Mouse (Mus musculus) limb, embryonic 15.5 days (tissue): ENCODE data around the gene Gm21915. TPM values are rescaled to one million over a fixed set of nuclear protein-coding genes. Genes with fewer than 3 reads are reported as not detected.

ENCODE experiments used
- polyA plus RNA-seq: library from polyadenylated mRNA; unstranded; fragments of >200 nt; fragmentation: Nextera tagmentation; extraction: Ambion mirVana; gene quantifications from 2 replicates; pipeline ENCODE4 v1.2.1, GENCODE M21; 2015

Gene Gm21915
- polyA plus RNA-seq, 1 experiment from 2014 or later, result not detected

Other genes with a start within 250 kb of the Gm21915 start
- 3.2 and 3.8 TPM in 2 replicates for gene Gramd1b, start 139.2 kb upstream of the Gm21915 start, polyA plus RNA-seq
- 36.0 and 44.2 TPM in 2 replicates for gene Clmp, start 15.3 kb downstream of the Gm21915 start, polyA plus RNA-seq
- gene Hspa8, start 130.4 kb downstream of the Gm21915 start, polyA plus RNA-seq, result 2,195 and 2,248 TPM in 2 replicates
- not detected in 2 replicates for gene Bsx, start 203.5 kb downstream of the Gm21915 start, polyA plus RNA-seq